Mouse (Mus musculus) mammary gland, adult 2 months (tissue): ENCODE results near the gene Katna1. TPM values are rescaled to one million over a fixed set of nuclear protein-coding genes. Genes with fewer than 3 reads are reported as not detected.

Experiments used
- polyA plus RNA-seq: library from polyadenylated mRNA; depleted of rRNA; stranded (reverse); fragments of >200 nt; gene quantifications from 2 replicates; pipeline ENCODE4 v1.2.3, GENCODE M21; 2012; ENCODE audit warnings: low replicate concordance; rRNA removed

Gene Katna1
- polyA plus RNA-seq, result 1.6 and 3.3 TPM in 2 replicates

GRCm38 (mm10) chr10:7725751-7726500 lies at the start of gene Katna1:
TSS of gene Katna1 (plus strand) at chr10:7726000.

GRCm38 (mm10) chr10:7680731-7681301 lies 45.0 kb upstream of the Katna1 start, which contains the start of the genes Pcmt1 and Lats1:
TSS of gene Pcmt1 (minus strand) at chr10:7681136.
TSS of gene Lats1 (plus strand) at chr10:7681214.

GRCm38 (mm10) chr10:7792751-7793385 lies 67.1 kb downstream of the Katna1 start, which contains the start of the genes Ginm1 and Ppil4:
TSS of gene Ginm1 (minus strand) at chr10:7792824.
TSS of gene Ppil4 (plus strand) at chr10:7792891.

Other genes with a start within 250 kb of the Katna1 start
- gene Lrp11, start 136.2 kb upstream of the Katna1 start, polyA plus RNA-seq, result 3.4 and 8.5 TPM in 2 replicates
- 3.3 and 9.9 TPM in 2 replicates for gene Nup43, start 58.5 kb upstream of the Katna1 start, polyA plus RNA-seq
- 20.0 and 25.5 TPM in 2 replicates for gene Pcmt1, start 44.9 kb upstream of the Katna1 start, polyA plus RNA-seq
- gene Lats1, start 44.8 kb upstream of the Katna1 start, polyA plus RNA-seq, result 10.5 and 18.6 TPM in 2 replicates
- gene Ginm1, start 66.8 kb downstream of the Katna1 start, polyA plus RNA-seq, result 44.3 and 57.9 TPM in 2 replicates
- gene Ppil4, start 66.9 kb downstream of the Katna1 start, polyA plus RNA-seq, result 4.3 and 6.9 TPM in 2 replicates
- gene Zc3h12d, start 106.5 kb downstream of the Katna1 start, polyA plus RNA-seq, result 5.1 and 11.4 TPM in 2 replicates
- gene Tab2, start 230.2 kb downstream of the Katna1 start, polyA plus RNA-seq, result 24.8 and 62.1 TPM in 2 replicates